Mouse (Mus musculus) urinary bladder, postnatal 25 days (tissue): ENCODE measurements around the gene Vill.

Source experiments
- DNase-seq: peaks from one replicate; pipeline ENCODE4 v3.0.0; 2022; ENCODE audit warnings: low spot score

The Vill gene

DNA sequence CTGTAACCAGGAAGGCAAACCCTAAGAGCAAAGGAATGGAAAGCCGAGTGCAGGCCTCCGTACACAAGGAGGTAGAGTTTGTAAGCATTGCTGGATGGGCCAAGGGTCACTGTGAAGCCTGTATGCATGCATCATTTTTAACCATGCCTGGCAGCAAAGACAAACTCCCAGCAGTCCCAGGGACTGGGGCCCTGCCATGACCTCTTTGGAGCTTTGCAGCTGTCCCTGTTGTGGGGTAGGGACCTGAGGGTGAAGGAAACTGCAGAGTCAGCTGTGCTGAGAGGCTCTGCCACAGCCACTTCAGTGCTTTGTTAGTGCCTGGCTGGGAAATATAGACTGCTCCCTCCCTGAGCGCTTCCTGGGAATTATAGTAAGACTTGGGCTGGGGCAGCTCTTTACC lies 58.1 kb downstream of the Vill start:
- DNase-seq: no peak

GRCm38 (mm10) chr9:119114911-119115310 lies 62.3 kb downstream of the Vill start:
- no peak for DNase-seq

DNA sequence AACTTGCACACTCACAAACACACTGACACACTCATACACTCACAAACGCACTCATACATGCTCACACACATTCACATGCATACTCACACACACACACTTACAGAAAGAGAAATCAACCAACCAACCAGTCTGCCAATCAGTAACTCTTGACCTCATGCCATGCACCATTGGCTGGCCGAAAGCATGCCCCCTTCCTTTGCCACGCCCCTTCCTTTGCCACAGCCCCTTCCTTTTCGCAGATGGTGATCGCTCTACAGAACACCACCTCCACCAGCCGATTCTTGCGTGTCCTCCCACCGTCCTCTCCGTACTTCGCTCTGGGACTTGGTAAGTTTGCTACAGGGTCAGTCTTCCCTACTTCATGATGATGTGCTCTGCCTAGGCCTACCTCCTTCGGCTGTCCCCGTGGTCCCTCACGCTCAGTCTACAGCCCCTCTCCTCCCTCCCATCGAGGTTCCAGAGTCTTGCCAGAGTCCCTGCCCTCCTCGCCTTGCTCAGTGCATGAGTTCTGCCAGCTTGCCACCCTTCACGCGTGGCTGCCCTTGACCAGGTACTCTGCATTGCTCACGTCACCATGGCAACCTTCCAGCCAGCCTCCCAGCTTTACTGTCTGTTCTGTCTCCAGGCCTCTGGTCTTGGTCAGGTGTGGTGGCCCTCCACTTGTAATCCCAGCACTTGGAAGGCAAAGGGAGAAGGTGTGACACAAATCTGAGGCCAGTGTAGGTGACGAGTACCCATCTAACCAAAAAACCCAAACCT lies 67.0 kb downstream of the Vill start:
- DNase-seq: no peak

DNA sequence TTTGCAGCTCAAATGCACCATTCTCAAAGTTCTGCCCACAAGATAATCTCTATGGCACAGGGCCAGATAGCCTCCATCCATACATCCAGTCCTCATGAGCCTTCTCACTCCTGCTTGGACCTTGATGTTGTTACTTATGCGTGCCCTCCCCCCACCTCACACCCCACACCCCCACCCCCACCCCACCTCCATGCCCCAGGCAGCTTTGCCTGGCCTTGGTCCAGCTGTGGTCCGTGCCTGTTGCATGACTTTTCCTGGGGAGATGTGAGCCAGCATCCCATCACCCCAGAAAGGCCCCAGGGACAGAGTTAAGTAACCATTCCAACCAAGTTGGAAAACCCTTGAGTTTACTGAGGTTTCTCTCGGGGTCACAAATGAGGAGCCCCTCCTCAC lies 67.6 kb downstream of the Vill start:
- no peak for DNase-seq
